Mouse (Mus musculus) liver, embryonic 18 days (tissue): ENCODE data around the gene Krt76. TPM values are rescaled to one million over a fixed set of nuclear protein-coding genes. Genes with fewer than 3 reads are reported as not detected.

Experiments
- polyA plus RNA-seq: library from polyadenylated mRNA; depleted of rRNA; stranded (reverse); fragments of >200 nt; gene quantifications from 2 replicates; pipeline ENCODE4 v1.2.3, GENCODE M21; 2012; rRNA removed

Krt76 gene
- polyA plus RNA-seq = not detected in 2 replicates

GRCm38 (mm10) chr15:101892820-101893219 is at the start of gene Krt76:
Gene Krt76 (minus strand): TSS chr15:101892920.

DNA sequence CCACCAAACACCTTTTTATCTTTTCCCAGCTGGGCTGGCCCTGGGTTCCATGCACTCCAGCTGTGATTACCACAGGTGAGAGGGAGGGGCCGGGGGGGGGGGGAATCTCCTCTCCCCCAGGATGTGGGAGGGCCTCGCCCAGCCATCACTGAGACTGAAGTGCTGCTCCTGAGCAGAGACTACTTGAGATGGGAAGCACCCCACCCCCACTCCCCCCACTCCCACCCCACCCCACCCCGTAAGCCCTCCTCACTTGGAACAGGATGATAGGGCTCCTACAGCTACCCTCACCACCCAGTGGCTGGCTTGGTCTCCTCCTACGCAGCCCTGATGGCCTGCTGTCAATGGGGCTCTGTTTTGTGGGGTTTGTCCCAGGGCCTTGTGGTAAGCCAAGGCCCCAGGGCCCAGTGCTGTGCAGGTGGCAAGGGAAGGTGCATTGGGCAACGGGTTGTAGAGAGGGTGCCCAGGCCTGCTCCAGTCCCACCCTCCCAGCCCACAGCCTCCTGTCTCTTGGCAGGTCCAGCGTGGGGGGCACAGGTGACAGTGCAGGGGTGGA is 47.6 kb upstream of the Krt76 start, which contains the start of gene Krt79:
TSS of gene Krt79 (minus strand) at position 51 of the 556 bp plus-strand sequence.

GRCm38 (mm10) chr15:101924635-101925034 is 31.9 kb upstream of the Krt76 start, which contains the start of gene Krt4:
Gene Krt4 (minus strand): TSS chr15:101924735.

GRCm38 (mm10) chr15:101869431-101869830 is 23.3 kb downstream of the Krt76 start, which contains the start of gene Krt77:
Gene Krt77 (minus strand): TSS chr15:101869705.

DNA sequence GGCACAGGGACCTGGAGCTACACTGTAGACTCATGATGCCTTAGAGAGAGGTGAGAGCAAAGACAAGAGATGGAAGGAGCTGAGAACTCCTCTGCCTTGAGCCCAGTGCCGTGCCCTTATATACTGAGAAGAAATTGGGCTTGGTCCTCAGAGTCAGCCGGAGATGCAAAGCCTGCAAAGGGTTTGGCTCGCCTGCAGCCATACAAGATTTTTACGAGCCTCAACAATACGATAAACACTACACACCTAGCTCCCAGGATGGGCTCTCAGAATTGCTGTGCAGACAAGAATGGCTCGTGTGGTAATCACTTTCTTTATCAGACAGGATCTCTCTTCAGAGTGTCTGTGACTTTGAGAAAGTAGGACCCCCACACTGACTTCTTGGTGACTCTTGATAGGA is 42.0 kb downstream of the Krt76 start, which contains the start of gene Krt1:
TSS of gene Krt1 (minus strand) at position 101 of the 400 bp plus-strand sequence.

Other genes starting within 250 kb of the Krt76 start
- not detected in 2 replicates for gene Gm5478, start 245.5 kb downstream of the Krt76 start, polyA plus RNA-seq
- not detected in 2 replicates for gene Krt6b, start 212.6 kb downstream of the Krt76 start, polyA plus RNA-seq
- not detected in 2 replicates for gene Krt6a, start 198.6 kb downstream of the Krt76 start, polyA plus RNA-seq
- not detected in 2 replicates for gene Krt5, start 180.0 kb downstream of the Krt76 start, polyA plus RNA-seq
- not detected in 2 replicates for gene Krt71, start 149.8 kb downstream of the Krt76 start, polyA plus RNA-seq
- gene Krt72, start 106.5 kb downstream of the Krt76 start, polyA plus RNA-seq = not detected in 2 replicates
- gene Krt73, start 90.6 kb downstream of the Krt76 start, polyA plus RNA-seq = not detected in 2 replicates
- not detected in 2 replicates for gene Krt2, start 74.8 kb downstream of the Krt76 start, polyA plus RNA-seq
- gene Krt1, start 42.1 kb downstream of the Krt76 start, polyA plus RNA-seq = 0.02 TPM in 1 of 2 replicates, not detected in the other
- gene Krt77, start 23.2 kb downstream of the Krt76 start, polyA plus RNA-seq = not detected in 2 replicates
- 0.10 and 0.16 TPM in 2 replicates for gene Krt4, start 31.8 kb upstream of the Krt76 start, polyA plus RNA-seq
- 0.04 TPM in 1 of 2 replicates, not detected in the other for gene Krt79, start 47.4 kb upstream of the Krt76 start, polyA plus RNA-seq
- gene Krt78, start 61.4 kb upstream of the Krt76 start, polyA plus RNA-seq = 0.01 TPM in 1 of 2 replicates, not detected in the other
- gene Krt8, start 111.6 kb upstream of the Krt76 start, polyA plus RNA-seq = 70.7 and 89.5 TPM in 2 replicates
- 69.9 and 86.6 TPM in 2 replicates for gene Krt18, start 135.3 kb upstream of the Krt76 start, polyA plus RNA-seq
- 57.2 and 64.5 TPM in 2 replicates for gene Eif4b, start 180.9 kb upstream of the Krt76 start, polyA plus RNA-seq
- 9.6 and 10.3 TPM in 2 replicates for gene Tns2, start 207.5 kb upstream of the Krt76 start, polyA plus RNA-seq
- gene Spryd3, start 243.3 kb upstream of the Krt76 start, polyA plus RNA-seq = 14.1 and 15.2 TPM in 2 replicates